Mouse (Mus musculus) erythroblast, embryonic 14.5 days (primary cell): ENCODE data around the gene Ascc2.

Experiments used
- GATA1 ChIP-seq: IDR thresholded peaks from 2 replicates; pipeline ENCODE4 v1.6.1; 2012; ENCODE audit warnings: low read length, inconsistent platforms, mixed read lengths
- TAL1 ChIP-seq: IDR thresholded peaks from 3 replicates; pipeline ENCODE4 v1.6.1; 2012; ENCODE audit warnings: low read length, inconsistent platforms, mixed read lengths

DNA sequence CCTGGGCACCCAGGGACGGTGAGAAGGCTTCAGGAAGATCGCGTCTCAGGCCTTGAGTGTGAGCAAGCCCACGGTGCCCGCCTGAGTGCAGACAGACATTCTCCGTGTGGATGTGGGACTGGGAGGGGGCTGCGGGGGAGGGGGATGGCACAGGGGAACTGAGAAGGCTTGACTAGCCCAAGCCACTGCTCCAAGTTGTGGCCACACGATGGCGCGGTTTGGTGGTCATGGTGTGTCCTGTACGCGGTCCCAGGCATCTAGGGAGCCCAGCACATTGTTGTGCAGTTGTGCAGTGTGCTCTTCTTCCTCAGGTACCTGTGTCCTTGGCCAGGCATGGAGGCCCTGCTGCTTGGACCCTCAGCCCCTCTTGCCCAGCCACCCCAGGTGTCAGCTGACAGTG lies 96.6 kb downstream of the Ascc2 start:
- TF ChIP-seq TAL1 (no peak), GATA1 (no peak)
